Mouse (Mus musculus): Measurements from ENCODE around the gene Adamts2. TPM values are rescaled to one million over a fixed set of nuclear protein-coding genes. Genes with fewer than 3 reads are reported as not detected.

Gene Adamts2
- polyA plus RNA-seq, 1 experiment from 2014 or later = 7.5 TPM

GRCm38 (mm10) chr11:50704511-50704910 lies 102.6 kb downstream of the Adamts2 start:
- ATAC-seq (ENCODE audit: insufficient number of reproducible peaks, low FRiP score) = no peak
- Histone ChIP-seq H3K27me3 (replicated peaks) (peaks cover 15% of the 10 kb centered on the region), H3K4me2 (no peak overlapping the region), H3K9ac (no peak overlapping the region), H3K4me3 (no peak overlapping the region), H3K36me3 (no peaks in the 10 kb centered on the region), H3K27ac (ENCODE audit: poor library complexity, severe bottlenecking) (no peak overlapping the region), H3K9me3 (replicated peaks) (no peaks in the 10 kb centered on the region), H3K4me1 (replicated peaks) (no peaks in the 10 kb centered on the region)
- 71% methylated on average over 2 of the region's 2 CpGs for WGBS

- peaks cover 22% of the 10 kb centered on the region for H3K27me3 ChIP-seq (replicated peaks)
- 78% methylated on average over 1 of the region's 1 CpGs for WGBS
- no peak overlapping the region for H3K4me2 ChIP-seq
- peaks cover 7% of the 10 kb centered on the region for H3K4me1 ChIP-seq (replicated peaks)
- H3K27ac ChIP-seq (ENCODE audit: poor library complexity, severe bottlenecking) = no peak overlapping the region
- no peak for ATAC-seq (ENCODE audit: insufficient number of reproducible peaks, low FRiP score)
- H3K36me3 ChIP-seq = no peaks in the 10 kb centered on the region
- no peak overlapping the region for H3K4me3 ChIP-seq
- H3K9me3 ChIP-seq (replicated peaks) = no peaks in the 10 kb centered on the region
- no peak overlapping the region for H3K9ac ChIP-seq
These were observed 105.4 kb downstream of the Adamts2 start for GRCm38 (mm10) chr11:50707259-50707658.

GRCm38 (mm10) chr11:50713610-50714202 lies 111.8 kb downstream of the Adamts2 start:
- Histone ChIP-seq H3K27me3 (replicated peaks) (peaks cover 43% of the 10 kb centered on the region), H3K9ac (no peak overlapping the region), H3K4me2 (peak overlapping the region; percentile 13; the same call in 1 of the 2 replicates), H3K27ac (ENCODE audit: poor library complexity, severe bottlenecking) (no peak overlapping the region), H3K4me1 (replicated peaks) (peaks cover 24% of the 10 kb centered on the region), H3K36me3 (no peaks in the 10 kb centered on the region), H3K9me3 (replicated peaks) (no peaks in the 10 kb centered on the region), H3K4me3 (no peak overlapping the region)
- 29% methylated on average over 21 of the region's 21 CpGs for WGBS
- no peak; the same call in 1 of the 2 replicates for ATAC-seq (ENCODE audit: insufficient number of reproducible peaks, low FRiP score)

- Histone ChIP-seq H3K4me3 (no peak overlapping the region), H3K4me1 (replicated peaks) (peaks cover 21% of the 10 kb centered on the region), H3K9ac (no peak overlapping the region), H3K27me3 (replicated peaks) (peaks cover 44% of the 10 kb centered on the region), H3K4me2 (no peak overlapping the region), H3K36me3 (no peaks in the 10 kb centered on the region), H3K27ac (ENCODE audit: poor library complexity, severe bottlenecking) (no peak overlapping the region), H3K9me3 (replicated peaks) (no peaks in the 10 kb centered on the region)
- ATAC-seq (ENCODE audit: insufficient number of reproducible peaks, low FRiP score) = no peak
- WGBS = 32% methylated on average over 6 of the region's 6 CpGs
These were observed 113.2 kb downstream of the Adamts2 start for GRCm38 (mm10) chr11:50715091-50715490.

GRCm38 (mm10) chr11:50717381-50717897 lies 115.6 kb downstream of the Adamts2 start:
- Histone ChIP-seq H3K4me2 (no peak overlapping the region), H3K4me3 (no peak overlapping the region), H3K4me1 (replicated peaks) (peaks cover 32% of the 10 kb centered on the region), H3K9ac (no peak overlapping the region), H3K9me3 (replicated peaks) (no peaks in the 10 kb centered on the region), H3K36me3 (no peaks in the 10 kb centered on the region), H3K27ac (ENCODE audit: poor library complexity, severe bottlenecking) (no peak overlapping the region), H3K27me3 (replicated peaks) (peaks cover 37% of the 10 kb centered on the region)
- WGBS = 46% methylated on average over 12 of the region's 12 CpGs
- ATAC-seq (ENCODE audit: insufficient number of reproducible peaks, low FRiP score) = no peak

- no peaks in the 10 kb centered on the region for H3K9me3 ChIP-seq (replicated peaks)
- no peak overlapping the region for H3K4me2 ChIP-seq
- peaks cover 28% of the 10 kb centered on the region for H3K4me1 ChIP-seq (replicated peaks)
- H3K27me3 ChIP-seq (replicated peaks) = peaks cover 30% of the 10 kb centered on the region; the same call in 1 of the 2 replicates
- H3K9ac ChIP-seq = no peak overlapping the region
- no peak for ATAC-seq (ENCODE audit: insufficient number of reproducible peaks, low FRiP score)
- WGBS = 42% methylated on average over 6 of the region's 6 CpGs
- no peak overlapping the region for H3K4me3 ChIP-seq
- no peak overlapping the region for H3K27ac ChIP-seq (ENCODE audit: poor library complexity, severe bottlenecking)
- no peaks in the 10 kb centered on the region for H3K36me3 ChIP-seq
These were observed 117.0 kb downstream of the Adamts2 start for GRCm38 (mm10) chr11:50718862-50719261.

GRCm38 (mm10) chr11:50720421-50720820 lies 118.5 kb downstream of the Adamts2 start:
- Histone ChIP-seq H3K4me2 (no peak overlapping the region), H3K4me3 (no peak overlapping the region), H3K9me3 (replicated peaks) (no peaks in the 10 kb centered on the region), H3K27ac (ENCODE audit: poor library complexity, severe bottlenecking) (no peak overlapping the region), H3K27me3 (replicated peaks) (peaks cover 26% of the 10 kb centered on the region; the same call in 1 of the 2 replicates), H3K4me1 (replicated peaks) (peaks cover 28% of the 10 kb centered on the region), H3K9ac (no peak overlapping the region), H3K36me3 (no peaks in the 10 kb centered on the region)
- 80% methylated on average over 6 of the region's 6 CpGs for WGBS
- ATAC-seq (ENCODE audit: insufficient number of reproducible peaks, low FRiP score) = no peak

GRCm38 (mm10) chr11:50720856-50721550 lies 119.1 kb downstream of the Adamts2 start:
- H3K27ac ChIP-seq (ENCODE audit: poor library complexity, severe bottlenecking) = no peak overlapping the region
- ATAC-seq (ENCODE audit: insufficient number of reproducible peaks, low FRiP score) = no peak
- no peaks in the 10 kb centered on the region for H3K36me3 ChIP-seq
- no peak overlapping the region for H3K9ac ChIP-seq
- peaks cover 26% of the 10 kb centered on the region; the same call in 1 of the 2 replicates for H3K27me3 ChIP-seq (replicated peaks)
- WGBS = 44% methylated on average over 12 of the region's 12 CpGs
- H3K4me3 ChIP-seq = no peak overlapping the region
- H3K4me2 ChIP-seq = no peak overlapping the region
- no peaks in the 10 kb centered on the region for H3K9me3 ChIP-seq (replicated peaks)
- H3K4me1 ChIP-seq (replicated peaks) = peaks cover 28% of the 10 kb centered on the region

GRCm38 (mm10) chr11:50725595-50725994 lies 123.7 kb downstream of the Adamts2 start:
- peaks cover 7% of the 10 kb centered on the region; the same call in 1 of the 2 replicates for H3K27me3 ChIP-seq (replicated peaks)
- WGBS = 57% methylated on average over 4 of the region's 4 CpGs
- ATAC-seq (ENCODE audit: insufficient number of reproducible peaks, low FRiP score) = no peak
- no peak overlapping the region for H3K4me3 ChIP-seq
- no peak overlapping the region for H3K27ac ChIP-seq (ENCODE audit: poor library complexity, severe bottlenecking)
- no peak overlapping the region for H3K9ac ChIP-seq
- no peaks in the 10 kb centered on the region for H3K36me3 ChIP-seq
- H3K9me3 ChIP-seq (replicated peaks) = no peaks in the 10 kb centered on the region
- H3K4me2 ChIP-seq = no peak overlapping the region
- H3K4me1 ChIP-seq (replicated peaks) = peaks cover 10% of the 10 kb centered on the region

GRCm38 (mm10) chr11:50726035-50726434 lies 124.2 kb downstream of the Adamts2 start:
- no peaks in the 10 kb centered on the region for H3K9me3 ChIP-seq (replicated peaks)
- WGBS = 66% methylated on average over 5 of the region's 5 CpGs
- peaks cover 6% of the 10 kb centered on the region for H3K4me1 ChIP-seq (replicated peaks)
- no peak overlapping the region for H3K4me3 ChIP-seq
- H3K27me3 ChIP-seq (replicated peaks) = peaks cover 7% of the 10 kb centered on the region; the same call in 1 of the 2 replicates
- no peak for ATAC-seq (ENCODE audit: insufficient number of reproducible peaks, low FRiP score)
- no peak overlapping the region for H3K27ac ChIP-seq (ENCODE audit: poor library complexity, severe bottlenecking)
- H3K4me2 ChIP-seq = no peak overlapping the region
- no peak overlapping the region for H3K9ac ChIP-seq
- no peaks in the 10 kb centered on the region for H3K36me3 ChIP-seq

GRCm38 (mm10) chr11:50733146-50733545 lies 131.3 kb downstream of the Adamts2 start:
- Histone ChIP-seq H3K4me3 (no peak overlapping the region), H3K27me3 (replicated peaks) (peaks cover 9% of the 10 kb centered on the region)
- 12% methylated on average over 3 of the region's 3 CpGs for WGBS

More at GRCm38 (mm10) chr11:50733146-50733545, 131.3 kb downstream of the Adamts2 start:
- Histone ChIP-seq H3K4me1 (replicated peaks) (peaks cover 12% of the 10 kb centered on the region), H3K27ac (ENCODE audit: poor library complexity, severe bottlenecking) (no peak overlapping the region), H3K36me3 (no peaks in the 10 kb centered on the region), H3K4me2 (no peak overlapping the region), H3K9me3 (replicated peaks) (0 out of 2 replicates have a peak, but pooled peaks cover 6% of the 10 kb centered on the region), H3K9ac (no peak overlapping the region)
- no peak for ATAC-seq (ENCODE audit: insufficient number of reproducible peaks, low FRiP score)

Measured in heart, embryonic 12.5 days (tissue).